Mouse (Mus musculus): ENCODE measurements around the gene Taar7f.
"Not testable (repeated sequence)": the region's sequence is repeated elsewhere in the genome, so short reads cannot be mapped to it uniquely, and the experiment has no call there.

Gene Taar7f

GRCm38 (mm10) chr10:24049210-24049609, at the start of gene Taar7f:
Taar7f (plus strand) TSS chr10:24049510.
- no peak for DNase-seq (ENCODE audit: low spot score)

DNA sequence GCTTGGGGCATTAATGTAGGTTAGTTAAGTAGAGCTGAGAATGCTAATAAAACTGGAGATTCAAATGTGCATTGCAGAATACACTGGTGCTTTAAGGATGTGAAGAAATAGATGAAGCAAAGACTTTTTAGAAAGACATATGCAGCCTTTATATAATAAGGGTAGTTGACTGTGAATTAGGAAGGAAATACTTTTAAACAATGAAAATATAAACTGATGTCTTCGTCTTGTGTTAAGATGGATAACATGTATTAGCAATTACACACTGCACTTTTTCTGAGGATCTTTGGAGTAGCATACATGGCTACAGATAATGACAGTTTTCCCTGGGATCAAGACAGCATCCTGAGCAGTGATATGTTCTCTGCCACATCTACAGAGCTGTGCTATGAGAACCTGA, 49.7 kb upstream of the Taar7f start, which contains the start of gene Taar7b:
Gene Taar7b, plus strand, starts transcription at position 301 of the 400 bp plus-strand sequence.
- no peak for DNase-seq (ENCODE audit: low spot score)

GRCm38 (mm10) chr10:24006442-24006841, 42.9 kb upstream of the Taar7f start:
- DNase-seq (ENCODE audit: low spot score), result no peak

GRCm38 (mm10) chr10:24007034-24007433, 42.3 kb upstream of the Taar7f start:
- no peak for DNase-seq (ENCODE audit: low spot score)

DNA sequence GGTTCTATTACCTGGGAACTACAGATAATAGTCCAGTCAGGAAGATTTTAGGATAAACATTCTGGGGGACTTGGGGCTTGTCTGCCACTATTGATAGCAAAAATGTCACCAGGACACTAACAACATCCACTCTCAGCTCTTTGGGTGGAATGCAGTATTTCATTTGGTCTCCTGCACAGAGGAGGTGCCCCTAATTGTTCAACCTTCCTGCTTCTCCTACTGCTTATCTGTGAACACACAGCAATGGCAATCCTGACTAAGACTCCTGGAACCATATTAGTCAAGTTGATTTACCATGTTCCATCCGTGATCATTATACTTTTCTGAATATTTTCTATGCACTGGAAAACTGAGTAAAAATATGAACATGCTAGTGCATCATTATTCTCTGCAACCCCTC, 41.2 kb upstream of the Taar7f start:
- no peak for DNase-seq (ENCODE audit: low spot score)

DNA sequence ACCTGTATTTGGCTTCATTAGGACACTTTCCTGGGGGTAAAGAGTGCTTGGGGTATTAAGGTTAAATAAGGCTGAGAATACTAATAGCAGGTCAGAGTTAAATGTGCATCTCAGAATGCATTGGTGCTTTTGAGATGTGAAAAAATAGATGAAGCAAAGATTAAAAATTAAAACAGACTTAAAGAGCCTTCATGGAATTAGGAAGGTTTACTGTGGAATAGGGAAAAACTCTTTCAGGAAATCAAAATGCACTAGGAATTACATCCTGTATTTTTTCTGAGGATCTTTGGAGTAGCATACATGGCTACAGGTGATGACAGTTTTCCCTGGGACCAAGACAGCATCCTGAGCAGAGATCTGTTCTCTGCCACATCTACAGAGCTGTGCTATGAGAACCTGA, 22.4 kb upstream of the Taar7f start, which contains the start of gene Taar7d:
Gene Taar7d, plus strand, starts transcription at position 301 of the 400 bp plus-strand sequence.
- DNase-seq (ENCODE audit: low spot score), result no peak

GRCm38 (mm10) chr10:24031347-24031746, 18.0 kb upstream of the Taar7f start:
- DNase-seq (ENCODE audit: low spot score), result no peak

- DNase-seq (ENCODE audit: low spot score), result no peak
Observed at GRCm38 (mm10) chr10:24037314-24037713, 12.0 kb upstream of the Taar7f start, which contains the start of gene Taar7e. Taar7e (plus strand) TSS chr10:24037614.

DNA sequence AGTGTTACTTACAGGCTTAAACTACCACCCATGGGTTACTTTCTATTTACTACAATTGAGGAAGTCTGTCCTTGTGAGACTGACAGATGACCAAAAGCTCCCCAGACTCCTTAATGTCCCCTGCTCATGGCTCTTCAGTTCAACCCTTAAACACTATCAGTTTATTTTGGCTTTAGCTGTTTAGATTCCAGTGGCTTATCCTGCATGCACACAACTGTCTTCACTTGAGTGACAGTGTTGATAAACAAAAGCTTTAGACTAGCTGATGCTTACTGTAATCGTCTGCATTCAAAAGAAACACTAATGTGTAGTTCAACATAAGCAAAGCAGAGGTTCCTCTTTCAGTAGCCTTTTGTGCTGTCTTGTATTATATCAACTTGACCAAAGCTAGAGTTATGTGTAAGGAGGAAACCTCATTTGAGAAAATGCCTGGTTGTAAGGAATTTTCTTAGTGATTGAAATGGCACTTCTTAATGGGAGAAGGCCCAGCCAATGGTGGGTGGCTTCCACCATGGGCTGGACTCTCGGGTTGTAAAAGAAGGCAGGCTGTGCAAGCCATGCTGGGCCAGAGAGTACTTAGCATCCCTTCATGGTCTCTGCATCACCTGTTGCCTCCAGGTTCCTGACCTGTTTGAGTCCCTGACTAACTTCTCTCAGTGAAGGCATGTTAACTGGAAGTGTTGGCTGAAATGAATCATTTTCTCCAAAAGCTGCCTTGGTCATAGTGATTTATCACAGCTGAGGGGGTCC, 9.0 kb upstream of the Taar7f start:
- DNase-seq (ENCODE audit: low spot score), result no peak

- DNase-seq (ENCODE audit: low spot score), result no peak
Observed at GRCm38 (mm10) chr10:24052039-24052438, 2.7 kb downstream of the Taar7f start.

- no peak for DNase-seq (ENCODE audit: low spot score)
Observed at GRCm38 (mm10) chr10:24058986-24059385, 9.7 kb downstream of the Taar7f start.

DNA sequence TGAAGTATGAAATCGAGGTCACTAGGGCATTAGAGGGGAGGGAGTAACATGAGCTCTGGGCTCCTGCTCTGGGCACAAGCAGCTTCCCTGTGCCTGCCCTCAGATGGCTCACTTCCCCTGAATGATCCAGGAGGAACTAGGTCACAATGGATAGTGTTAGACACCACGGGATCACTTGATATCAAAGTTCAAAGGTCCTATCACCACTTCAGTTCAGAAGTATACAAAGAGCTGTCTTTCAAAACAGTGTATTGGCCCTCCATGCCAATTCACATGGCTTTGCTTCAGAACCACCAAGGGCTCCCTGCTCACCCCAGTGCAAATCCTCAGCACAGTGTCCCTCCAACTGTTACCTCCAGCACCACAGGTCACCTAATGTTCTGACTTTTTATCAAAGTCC, 25.4 kb downstream of the Taar7f start:
- not testable (repeated sequence) for DNase-seq (ENCODE audit: low spot score)

GRCm38 (mm10) chr10:24076200-24076599, 26.9 kb downstream of the Taar7f start, which contains the start of gene Taar8a:
Taar8a (plus strand) TSS chr10:24076500.
- DNase-seq (ENCODE audit: low spot score), result not testable (repeated sequence)

GRCm38 (mm10) chr10:24080166-24080565, 30.9 kb downstream of the Taar7f start:
- DNase-seq (ENCODE audit: low spot score), result no peak

DNA sequence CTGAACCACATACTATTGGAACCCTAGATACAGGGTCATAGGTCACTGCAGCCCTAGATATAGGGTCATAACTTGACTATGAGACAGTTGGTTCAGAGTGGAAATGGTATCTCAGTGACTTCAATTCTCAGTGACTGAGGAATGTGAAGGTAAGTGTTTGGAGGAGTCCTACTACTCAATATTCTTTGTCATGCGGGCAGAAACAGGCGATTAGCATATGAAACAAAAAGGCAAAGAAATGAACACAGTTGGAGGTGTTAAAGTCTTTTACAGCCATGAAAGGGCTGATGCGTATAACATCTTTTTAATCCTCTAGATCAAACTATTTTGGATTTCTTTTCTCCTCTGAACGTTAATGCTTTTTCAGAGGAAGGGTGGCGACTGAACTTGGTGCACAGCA, 36.6 kb downstream of the Taar7f start:
- no peak for DNase-seq (ENCODE audit: low spot score)

- no peak for DNase-seq (ENCODE audit: low spot score)
Observed at GRCm38 (mm10) chr10:24086555-24086954, 37.2 kb downstream of the Taar7f start.

DNA sequence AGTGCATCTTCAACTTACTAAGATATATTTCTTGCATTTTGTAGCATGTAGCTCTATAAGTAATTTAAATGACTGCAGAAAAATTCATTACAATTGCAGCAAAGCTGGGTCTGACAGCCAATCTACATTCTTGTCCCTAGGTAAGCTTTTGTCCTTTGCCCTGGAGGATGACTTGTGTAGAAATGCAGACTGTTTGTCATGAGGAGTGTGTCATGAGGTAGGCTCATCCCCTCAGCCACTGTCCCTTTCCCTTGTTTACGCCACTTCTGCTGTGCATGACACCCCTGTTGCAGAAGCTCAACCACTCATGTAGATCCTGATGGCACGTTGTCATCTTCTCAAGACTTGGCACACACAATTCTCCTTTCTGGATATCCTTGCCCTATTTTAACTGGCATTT, 37.9 kb downstream of the Taar7f start:
- DNase-seq (ENCODE audit: low spot score), result no peak

- DNase-seq (ENCODE audit: low spot score), result no peak
Observed at GRCm38 (mm10) chr10:24092194-24092593, 42.9 kb downstream of the Taar7f start, which contains the start of gene Taar8b. Taar8b (minus strand) TSS chr10:24092294.

DNA sequence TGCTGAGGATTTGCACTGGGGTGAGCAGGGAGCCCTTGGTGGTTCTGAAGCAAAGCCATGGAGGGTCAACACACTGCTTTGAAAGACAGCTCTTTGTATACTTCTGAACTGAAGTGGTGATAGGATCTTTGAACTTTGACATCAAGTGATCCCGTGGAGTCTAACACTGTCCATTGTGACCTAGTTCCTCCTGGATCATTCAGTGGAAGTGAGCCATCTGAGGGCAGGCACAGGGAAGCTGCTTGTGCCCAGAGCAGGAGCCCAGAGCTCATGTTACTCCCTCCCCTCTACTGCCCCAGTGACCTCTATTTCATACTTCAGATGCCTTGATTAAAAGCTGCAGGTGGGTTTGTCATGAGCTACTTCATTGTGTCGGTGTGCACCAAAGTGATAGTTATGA, 47.7 kb downstream of the Taar7f start:
- DNase-seq (ENCODE audit: low spot score), result not testable (repeated sequence)
